Mouse (Mus musculus) intestine, embryonic 15.5 days (tissue): ENCODE results near the gene Efcab11. TPM values are rescaled to one million over a fixed set of nuclear protein-coding genes. Genes with fewer than 3 reads are reported as not detected.
"Not testable (repeated sequence)": the region's sequence is repeated elsewhere in the genome, so short reads cannot be mapped to it uniquely, and the experiment has no call there.

Experiments used
- ATAC-seq: fragments of 200-750 bp; cut with Nextera tagmentation; 2 replicates; pipeline ENCODE4 v1.8.0; 2017; ENCODE audit warnings: moderate TSS enrichment, moderate library complexity
- H3K27ac ChIP-seq: fragments of 300-500 bp; sonication (generic); 2 replicates; pipeline ENCODE4 v1.5.1; 2015; ENCODE audit warnings: mild to moderate bottlenecking, inconsistent platforms
- H3K27me3 ChIP-seq: fragments of 300-500 bp; sonication (generic); replicated peaks from 2 replicates; pipeline ENCODE4 v1.6.1; 2015; ENCODE audit warnings: inconsistent platforms
- H3K36me3 ChIP-seq: fragments of 300-500 bp; sonication (generic); 2 replicates; pipeline ENCODE4 v1.6.1; 2015; ENCODE audit warnings: inconsistent platforms
- H3K4me1 ChIP-seq: fragments of 300-500 bp; sonication (generic); replicated peaks from 2 replicates; pipeline ENCODE4 v1.6.1; 2015; ENCODE audit warnings: inconsistent platforms
- H3K4me2 ChIP-seq: fragments of 300-500 bp; sonication (generic); replicated peaks from 2 replicates; pipeline ENCODE4 v1.6.1; 2015; ENCODE audit warnings: mild to moderate bottlenecking, inconsistent platforms
- H3K4me3 ChIP-seq: fragments of 300-500 bp; sonication (generic); replicated peaks from 2 replicates; pipeline ENCODE4 v1.5.1; 2015; ENCODE audit warnings: inconsistent platforms
- H3K9ac ChIP-seq: fragments of 300-500 bp; sonication (generic); 2 replicates; pipeline ENCODE4 v1.6.1; 2015; ENCODE audit warnings: inconsistent platforms
- H3K9me3 ChIP-seq: fragments of 300-500 bp; sonication (generic); 2 replicates; pipeline ENCODE4 v1.6.1; 2016; ENCODE audit warnings: inconsistent platforms
- WGBS: fragments of 180-500 bp; shearing (Covaris S2); methylation state at CpG from one replicate; pipeline ENCODE4 v1.1.7; 2015; 5-methylcytosine and 5-hydroxymethylcytosine counted together
- polyA plus RNA-seq: library from polyadenylated mRNA; unstranded; fragments of >200 nt; fragmentation: Nextera tagmentation; extraction: Ambion mirVana; gene quantifications from 2 replicates; pipeline ENCODE4 v1.2.1, GENCODE M21; 2015

Efcab11 gene
- polyA plus RNA-seq, 1 experiment from 2014 or later, result 10.2 TPM

- Histone ChIP-seq H3K9me3 (no peaks in the 10 kb centered on the region), H3K4me3 (no peak overlapping the region), H3K4me2 (no peak overlapping the region), H3K27me3 (no peaks in the 10 kb centered on the region), H3K4me1 (no peaks in the 10 kb centered on the region), H3K9ac (no peak overlapping the region), H3K27ac (no peak overlapping the region), H3K36me3 (no peaks in the 10 kb centered on the region)
- ATAC-seq, result no peak
- 88% methylated on average over 4 of the region's 4 CpGs for WGBS
Measured at GRCm38 (mm10) chr12:99822591-99822990, 61.6 kb downstream of the Efcab11 start.

GRCm38 (mm10) chr12:99821309-99821934 lies 62.8 kb downstream of the Efcab11 start:
- H3K9ac ChIP-seq, result no peak overlapping the region
- 83% methylated on average over 12 of the region's 12 CpGs for WGBS
- H3K4me1 ChIP-seq, result no peaks in the 10 kb centered on the region
- no peak overlapping the region for H3K27ac ChIP-seq
- no peak overlapping the region for H3K4me2 ChIP-seq
- no peak overlapping the region for H3K4me3 ChIP-seq
- no peaks in the 10 kb centered on the region for H3K36me3 ChIP-seq
- H3K9me3 ChIP-seq, result no peaks in the 10 kb centered on the region
- H3K27me3 ChIP-seq, result no peaks in the 10 kb centered on the region
- no peak for ATAC-seq

- Histone ChIP-seq H3K36me3 (no peaks in the 10 kb centered on the region), H3K9ac (no peak overlapping the region), H3K27ac (no peak overlapping the region), H3K4me2 (no peak overlapping the region), H3K9me3 (0 out of 2 replicates have a peak, but pooled peaks cover 2% of the 10 kb centered on the region), H3K27me3 (no peaks in the 10 kb centered on the region), H3K4me1 (no peaks in the 10 kb centered on the region), H3K4me3 (no peak overlapping the region)
- ATAC-seq, result no peak
- 43% methylated on average over 4 of the region's 4 CpGs for WGBS
Measured at GRCm38 (mm10) chr12:99819186-99819974, 64.9 kb downstream of the Efcab11 start.

GRCm38 (mm10) chr12:99818006-99818405 lies 66.2 kb downstream of the Efcab11 start:
- H3K4me3 ChIP-seq, result not testable (repeated sequence)
- WGBS, result 95% methylated on average over 16 of the region's 16 CpGs

GRCm38 (mm10) chr12:99815244-99815643 lies 69.0 kb downstream of the Efcab11 start:
- Histone ChIP-seq H3K4me3 (no peak overlapping the region), H3K4me1 (no peaks in the 10 kb centered on the region), H3K27ac (no peak overlapping the region), H3K27me3 (no peaks in the 10 kb centered on the region), H3K9ac (no peak overlapping the region), H3K9me3 (0 out of 2 replicates have a peak, but pooled peaks cover 3% of the 10 kb centered on the region), H3K36me3 (no peaks in the 10 kb centered on the region), H3K4me2 (no peak overlapping the region)
- peak; percentile 84 for ATAC-seq
- 48% methylated on average over 8 of the region's 8 CpGs for WGBS

More at GRCm38 (mm10) chr12:99818006-99818405, 66.2 kb downstream of the Efcab11 start:
- ATAC-seq, H3K4me2 ChIP-seq, H3K27me3 ChIP-seq, H3K27ac ChIP-seq, H3K9ac ChIP-seq, H3K36me3 ChIP-seq, H3K4me1 ChIP-seq, H3K9me3 ChIP-seq: not testable (repeated sequence)

GRCm38 (mm10) chr12:99807891-99808290 lies 76.3 kb downstream of the Efcab11 start:
- Histone ChIP-seq H3K4me1 (no peaks in the 10 kb centered on the region), H3K9me3 (no peaks in the 10 kb centered on the region), H3K4me3 (no peak overlapping the region), H3K36me3 (no peaks in the 10 kb centered on the region), H3K9ac (no peak overlapping the region), H3K27me3 (no peaks in the 10 kb centered on the region), H3K27ac (no peak overlapping the region), H3K4me2 (no peak overlapping the region)
- no peak for ATAC-seq
- whole genome bisulfite sequencing, result 59% methylated on average over 5 of the region's 5 CpGs

GRCm38 (mm10) chr12:99806741-99807140 lies 77.5 kb downstream of the Efcab11 start:
- not testable (repeated sequence) for H3K9ac ChIP-seq, H3K27ac ChIP-seq, H3K4me3 ChIP-seq, H3K9me3 ChIP-seq, H3K27me3 ChIP-seq, H3K4me2 ChIP-seq, H3K36me3 ChIP-seq, H3K4me1 ChIP-seq, ATAC-seq
- WGBS, result 87% methylated on average over 7 of the region's 7 CpGs

GRCm38 (mm10) chr12:99795921-99796320 lies 88.3 kb downstream of the Efcab11 start:
- no peak for ATAC-seq
- H3K9ac ChIP-seq, result no peak overlapping the region
- H3K27ac ChIP-seq, result no peak overlapping the region
- no peaks in the 10 kb centered on the region for H3K4me1 ChIP-seq
- no peak overlapping the region for H3K4me3 ChIP-seq
- no peaks in the 10 kb centered on the region for H3K36me3 ChIP-seq
- H3K4me2 ChIP-seq, result no peak overlapping the region
- 83% methylated on average over 2 of the region's 2 CpGs for WGBS
- no peaks in the 10 kb centered on the region for H3K27me3 ChIP-seq
- no peaks in the 10 kb centered on the region for H3K9me3 ChIP-seq

- WGBS, result 72% methylated on average over 7 of the region's 7 CpGs
- no peak overlapping the region for H3K4me3 ChIP-seq
- no peaks in the 10 kb centered on the region for H3K36me3 ChIP-seq
- no peak overlapping the region for H3K9ac ChIP-seq
- no peak for ATAC-seq
- no peaks in the 10 kb centered on the region for H3K27me3 ChIP-seq
- H3K9me3 ChIP-seq, result no peaks in the 10 kb centered on the region
- no peaks in the 10 kb centered on the region for H3K4me1 ChIP-seq
- H3K4me2 ChIP-seq, result no peak overlapping the region
- H3K27ac ChIP-seq, result no peak overlapping the region
Measured at GRCm38 (mm10) chr12:99794792-99795620, 89.2 kb downstream of the Efcab11 start.

GRCm38 (mm10) chr12:99794158-99794515 lies 90.1 kb downstream of the Efcab11 start:
- ATAC-seq, result no peak

GRCm38 (mm10) chr12:99793465-99794157 lies 90.6 kb downstream of the Efcab11 start:
- no peak for ATAC-seq
- WGBS, result 60% methylated on average over 10 of the region's 10 CpGs

More at GRCm38 (mm10) chr12:99794158-99794515, 90.1 kb downstream of the Efcab11 start:
- Histone ChIP-seq H3K27me3 (no peaks in the 10 kb centered on the region), H3K4me1 (no peaks in the 10 kb centered on the region), H3K4me3 (no peak overlapping the region), H3K9me3 (no peaks in the 10 kb centered on the region), H3K4me2 (no peak overlapping the region), H3K9ac (no peak overlapping the region), H3K27ac (no peak overlapping the region), H3K36me3 (no peaks in the 10 kb centered on the region)
- 76% methylated on average over 4 of the region's 4 CpGs for WGBS

More at GRCm38 (mm10) chr12:99793465-99794157, 90.6 kb downstream of the Efcab11 start:
- Histone ChIP-seq H3K9ac (no peak overlapping the region), H3K36me3 (no peaks in the 10 kb centered on the region), H3K4me2 (no peak overlapping the region), H3K27me3 (no peaks in the 10 kb centered on the region), H3K27ac (no peak overlapping the region), H3K4me3 (no peak overlapping the region), H3K9me3 (no peaks in the 10 kb centered on the region), H3K4me1 (no peaks in the 10 kb centered on the region)
